Mouse (Mus musculus) frontal cortex, adult 2 months (tissue): ENCODE data around the gene Rabgap1l. TPM values are rescaled to one million over a fixed set of nuclear protein-coding genes. Genes with fewer than 3 reads are reported as not detected.
A peak's percentile ranks its signal among the peaks of the same experiment; 100 is the strongest.

Experiments
- DNase-seq, 2 experiments: peaks; one replicate each; pipeline ENCODE4 v3.0.0; 2022; ENCODE audit warnings: low spot score in 1 of 2; ENCODE audit errors: extremely low spot score in 1 of 2
- polyA plus RNA-seq: library from polyadenylated mRNA; depleted of rRNA; stranded (reverse); fragments of >200 nt; gene quantifications from 2 replicates; pipeline ENCODE4 v1.2.3, GENCODE M21; 2012

Rabgap1l gene
- polyA plus RNA-seq, 1 experiment = 79.8 TPM

DNA sequence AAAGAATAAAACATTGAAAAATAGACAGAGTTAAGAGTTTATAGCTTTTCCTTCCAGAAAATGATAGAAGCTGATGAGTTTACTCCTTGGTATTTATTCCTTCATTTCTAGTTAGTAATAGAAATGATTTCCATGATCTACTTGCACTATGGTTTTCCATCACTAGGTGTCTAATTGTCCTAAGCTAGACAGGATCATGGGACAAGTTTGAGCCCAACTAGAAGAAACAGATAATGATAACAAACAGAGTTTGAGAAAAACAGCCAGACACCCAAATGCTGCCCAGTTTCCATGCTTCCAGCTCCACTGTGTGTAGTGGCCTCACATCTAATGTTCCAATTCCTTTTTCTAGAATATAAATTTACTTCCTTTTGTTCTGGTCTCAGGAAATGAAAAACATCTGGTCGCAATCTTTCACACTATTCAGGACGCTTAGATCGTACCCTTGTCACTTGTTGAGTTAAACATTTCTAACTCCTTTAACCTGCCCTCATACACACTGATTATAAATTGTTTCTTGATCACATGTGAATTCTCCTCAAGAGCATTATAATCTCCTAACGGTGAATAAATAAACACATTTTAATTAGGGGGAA lies 384.6 kb downstream of the Rabgap1l start:
- DNase-seq = no peak

GRCm38 (mm10) chr1:160399428-160399827 lies 393.6 kb downstream of the Rabgap1l start:
- DNase-seq = peak in 1 of 2 experiments; percentile 79

GRCm38 (mm10) chr1:160397037-160397436 lies 396.0 kb downstream of the Rabgap1l start:
- no peak for DNase-seq

GRCm38 (mm10) chr1:160387446-160387845 lies 405.6 kb downstream of the Rabgap1l start:
- DNase-seq = no peak

- no peak for DNase-seq
Measured at GRCm38 (mm10) chr1:160378367-160378766, 414.6 kb downstream of the Rabgap1l start.

DNA sequence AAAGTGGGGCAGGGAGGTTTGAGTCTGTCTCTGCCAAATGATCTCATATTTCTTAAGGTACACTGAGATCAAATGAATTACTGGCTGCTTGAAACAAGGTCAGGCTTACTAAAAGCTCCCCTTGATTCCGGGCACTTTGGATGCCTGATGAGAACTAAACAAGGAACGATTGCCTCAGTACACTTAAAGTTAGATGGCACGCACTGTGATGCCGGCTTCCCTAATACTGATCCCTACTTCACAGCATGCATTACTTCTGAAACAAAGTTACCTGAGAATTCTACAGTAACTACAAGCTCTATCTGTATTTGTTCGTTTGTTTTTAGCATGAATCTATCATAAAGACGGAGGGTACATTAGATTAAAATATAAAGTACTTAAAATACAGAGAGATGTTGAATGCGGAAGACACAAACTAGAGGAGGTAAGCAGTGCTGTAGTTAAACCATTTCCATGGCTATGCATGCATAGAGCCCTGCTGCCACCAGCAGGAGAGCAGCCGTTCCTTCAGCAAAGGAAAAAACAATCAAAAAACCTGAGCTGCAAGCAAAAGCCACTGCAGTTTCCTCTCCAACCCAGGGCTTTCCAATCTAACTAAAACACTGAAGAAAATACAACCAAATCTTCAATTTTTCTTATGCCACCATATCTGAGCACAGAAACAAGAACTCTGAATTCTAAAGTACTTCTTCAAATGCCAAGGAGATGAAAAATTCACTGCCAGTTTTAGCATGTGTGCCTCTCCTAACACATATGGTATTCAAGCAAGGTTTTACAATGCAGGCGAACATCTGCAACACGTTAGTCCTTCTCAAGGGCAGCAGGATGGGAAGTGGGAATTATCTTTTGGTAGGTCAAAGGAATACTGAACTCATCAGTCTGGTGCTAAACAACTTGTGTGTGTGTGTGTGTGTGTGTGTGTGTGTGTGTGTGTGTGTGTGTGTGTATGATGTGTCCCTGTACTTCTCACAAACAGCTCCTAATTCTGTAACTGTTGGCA lies 415.4 kb downstream of the Rabgap1l start:
- peak in 1 of 2 experiments; percentile 78 for DNase-seq

DNA sequence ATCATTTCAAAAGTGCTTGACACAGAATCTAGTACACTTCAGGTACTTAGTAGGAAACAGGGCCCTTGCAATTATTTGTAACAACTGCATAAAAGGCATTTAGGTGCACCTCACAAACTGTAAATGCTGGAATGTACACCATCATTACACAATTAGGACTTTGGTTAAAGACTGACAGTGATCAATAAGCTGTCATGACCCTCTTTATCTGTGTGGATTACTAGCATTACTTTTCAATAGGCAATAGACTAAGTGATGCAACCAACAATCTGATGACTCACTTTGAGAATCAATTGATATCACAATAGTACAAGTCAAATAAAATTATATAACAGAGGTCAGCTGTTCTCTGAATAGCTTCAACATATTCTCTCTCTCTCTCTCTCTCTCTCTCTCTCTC lies 418.5 kb downstream of the Rabgap1l start:
- no peak for DNase-seq

DNA sequence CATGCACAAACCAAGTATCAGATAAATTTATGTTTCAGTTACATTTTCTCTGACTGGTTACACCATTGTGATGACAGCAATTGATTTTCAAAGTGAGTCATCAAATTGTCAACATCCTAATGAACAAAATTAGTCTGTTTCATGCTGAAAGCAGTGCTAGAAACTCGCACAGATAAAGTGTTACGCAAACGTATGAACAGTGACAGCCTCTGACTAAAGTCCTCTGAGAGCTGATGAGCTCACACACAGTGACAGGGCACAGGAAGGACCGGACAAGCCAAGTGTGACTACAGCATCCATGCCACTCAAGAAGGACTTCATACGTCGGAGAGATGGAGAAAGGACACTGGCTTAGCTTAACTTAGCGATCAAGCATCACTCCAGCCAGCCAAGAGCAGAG lies 419.7 kb downstream of the Rabgap1l start:
- no peak for DNase-seq

DNA sequence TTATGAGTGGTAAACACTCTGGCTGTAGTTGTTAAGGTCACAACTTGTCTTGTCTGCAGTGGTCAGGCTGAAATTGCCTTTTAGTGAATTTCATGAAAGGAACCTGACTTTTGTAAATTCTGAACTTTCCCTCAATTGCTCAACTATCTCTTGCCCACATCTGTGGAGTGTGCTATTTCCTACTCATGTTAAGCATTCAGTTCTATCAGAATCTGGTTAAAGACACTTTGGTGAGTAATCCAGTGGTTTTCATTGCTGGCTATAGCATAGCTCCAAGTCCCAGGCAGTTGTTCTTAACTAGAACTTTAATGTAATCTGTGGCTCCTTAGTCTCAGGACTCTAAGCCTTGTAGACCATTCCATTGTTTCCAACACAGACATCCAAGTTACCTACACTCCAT lies 421.3 kb downstream of the Rabgap1l start:
- no peak for DNase-seq

- DNase-seq = no peak
Measured at GRCm38 (mm10) chr1:160370552-160370951, 422.5 kb downstream of the Rabgap1l start.

DNA sequence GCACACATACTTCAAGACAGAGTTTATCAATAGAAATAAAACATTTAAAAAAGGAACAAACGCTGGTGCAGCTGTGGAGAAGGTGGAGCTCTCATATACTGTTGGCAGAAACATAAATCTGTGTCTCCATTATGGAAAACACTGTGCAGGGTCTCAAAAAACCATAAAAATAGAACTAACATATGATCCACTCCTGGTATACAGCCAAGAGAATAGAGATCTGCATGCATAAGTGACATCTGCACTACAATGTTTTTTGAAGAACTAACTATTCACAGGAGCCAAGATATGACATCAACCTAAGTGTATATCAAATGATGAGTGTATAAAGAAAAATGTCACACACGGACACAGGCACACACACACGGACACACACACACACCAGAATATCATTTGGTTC lies 426.4 kb downstream of the Rabgap1l start:
- DNase-seq = no peak

- DNase-seq = no peak
Measured at GRCm38 (mm10) chr1:160357268-160357667, 435.7 kb downstream of the Rabgap1l start.

- no peak for DNase-seq
Measured at GRCm38 (mm10) chr1:160353732-160354455, 439.1 kb downstream of the Rabgap1l start.

GRCm38 (mm10) chr1:160352309-160352708 lies 440.7 kb downstream of the Rabgap1l start:
- no peak for DNase-seq

DNA sequence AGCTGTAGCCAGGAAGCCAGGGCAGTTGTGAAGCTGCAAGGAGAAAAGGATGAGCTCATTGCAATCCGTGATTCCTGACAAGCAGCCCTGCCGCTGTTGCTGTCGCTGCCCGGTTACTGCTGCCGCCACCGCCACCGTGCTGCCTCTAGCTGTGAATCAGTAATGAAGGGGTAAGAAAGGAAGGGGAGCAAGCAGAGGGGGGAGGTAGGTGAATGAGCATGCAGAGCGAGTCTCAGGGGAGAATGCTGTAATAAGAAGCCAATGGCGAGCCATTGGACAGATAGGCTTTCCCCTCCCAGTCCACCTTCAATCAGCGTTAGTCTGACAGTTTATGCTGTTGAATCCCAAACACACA lies 441.2 kb downstream of the Rabgap1l start:
- peak; percentile 77 to 85 for DNase-seq

GRCm38 (mm10) chr1:160351146-160351879 lies 441.7 kb downstream of the Rabgap1l start:
- peak in 1 of 2 experiments; percentile 43 for DNase-seq

GRCm38 (mm10) chr1:160340653-160341052 lies 452.4 kb downstream of the Rabgap1l start:
- no peak for DNase-seq

- no peak for DNase-seq
Measured at GRCm38 (mm10) chr1:160339374-160339773, 453.6 kb downstream of the Rabgap1l start.

- DNase-seq = no peak
Measured at GRCm38 (mm10) chr1:160334791-160335190, 458.2 kb downstream of the Rabgap1l start.

- peak; percentile 70 to 76 for DNase-seq
Measured at GRCm38 (mm10) chr1:160330828-160331227, 462.2 kb downstream of the Rabgap1l start.
